Mouse (Mus musculus): ENCODE measurements at regions not wholly inside any gene's neighbourhood (a gene's known extent, or its start where the extent isn't known, plus 50 kb on each side); places are given as distances from the start of the nearest gene placed in this dataset.

DNA sequence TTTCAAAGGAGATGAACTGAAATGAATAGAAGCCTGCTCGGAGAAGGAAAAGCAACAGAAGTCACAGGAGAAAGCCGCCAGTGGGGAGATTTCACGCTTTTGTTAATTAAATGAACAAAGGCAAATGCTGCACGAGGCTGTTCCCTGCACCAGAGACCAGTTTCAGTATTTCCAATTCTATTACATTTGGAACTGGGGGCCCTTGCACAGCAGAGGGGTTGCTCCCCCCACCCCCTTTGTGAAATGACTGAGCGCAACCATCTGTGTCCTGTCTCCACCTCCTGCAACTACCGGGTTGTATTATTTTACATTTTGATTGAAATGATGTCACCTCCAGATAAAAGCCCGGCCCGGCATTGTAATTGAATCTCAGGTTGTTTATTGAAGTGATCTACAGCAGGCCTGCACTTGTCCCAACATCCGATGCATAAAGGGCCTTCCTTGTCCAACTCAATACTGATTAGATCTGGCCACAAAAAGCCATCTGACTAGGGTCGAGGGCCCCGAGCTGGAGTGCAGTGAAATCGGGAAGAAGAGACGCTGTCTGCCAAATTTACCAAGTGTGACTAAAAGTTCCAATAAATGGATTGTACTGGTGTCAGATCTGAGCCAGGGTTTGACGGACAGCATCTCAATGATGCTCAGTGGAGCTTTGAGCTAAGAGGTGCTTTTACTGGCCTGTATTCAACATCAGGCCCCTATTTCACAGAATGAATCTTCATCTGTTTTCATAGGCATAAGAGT, 152.9 kb upstream of the Irx4 start:
- TF ChIP-seq CTCF (IDR thresholded peaks at IDR 0.05; ENCODE audit: insufficient read depth, low read length) (no peak), POLR2A (IDR thresholded peaks at IDR 0.05; ENCODE audit: borderline replicate concordance, extremely low read depth, low read depth, low read length) (no peak)

Data from lung, adult 2 months (tissue).